Mouse (Mus musculus): ENCODE results near the gene Foxa3. TPM values are rescaled to one million over a fixed set of nuclear protein-coding genes. Genes with fewer than 3 reads are reported as not detected.

Gene Foxa3
- total RNA-seq, 1 experiment = 1.7 TPM

DNA sequence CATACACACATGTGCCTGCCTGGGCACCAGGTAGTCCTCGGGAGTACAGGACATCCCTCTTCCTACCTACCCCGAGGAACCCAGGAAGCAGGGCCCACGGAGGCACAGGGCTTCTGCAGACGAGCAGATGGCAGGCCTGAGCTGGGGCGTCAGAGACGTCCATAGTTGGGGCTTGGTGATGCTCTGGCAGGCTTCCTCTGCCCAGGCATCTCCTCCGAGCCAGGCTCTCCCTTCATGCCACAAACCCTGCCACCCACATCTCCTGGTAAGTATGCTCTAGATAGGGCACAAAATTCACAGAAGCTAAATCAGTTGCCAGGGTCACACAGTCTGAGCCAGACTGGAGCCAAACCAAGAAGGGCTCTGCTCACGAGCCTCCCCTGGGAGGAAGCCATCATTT lies 26.8 kb upstream of the Foxa3 start:
- H3K36me3 ChIP-seq (ENCODE audit: control insufficient read depth, insufficient read depth, low read length, poor library complexity, severe bottlenecking) = peaks cover 65% of the 10 kb centered on the region
- no peak for TF ChIP-seq ZC3H11A (IDR thresholded peaks at IDR 0.05; ENCODE audit: borderline replicate concordance, low read depth, low read length)
- no peak for TF ChIP-seq MAFK (IDR thresholded peaks at IDR 0.05; ENCODE audit: insufficient read depth, low read depth, low read length)
- TF ChIP-seq CHD2 (IDR thresholded peaks at IDR 0.05; ENCODE audit: low read depth, low read length) = no peak
- no peak for TF ChIP-seq HCFC1 (IDR thresholded peaks at IDR 0.05; ENCODE audit: borderline replicate concordance, insufficient read depth, low read length)
- no peak for TF ChIP-seq ZNF384 (IDR thresholded peaks at IDR 0.05; ENCODE audit: low read depth, low read length)
- H3K4me3 ChIP-seq (ENCODE audit: insufficient read depth in 1 of 2, low read depth in 1 of 2, low read length in 2 of 2, poor library complexity in 1 of 2, severe bottlenecking in 1 of 2) = no peak overlapping the region
- no peak overlapping the region for H3K9ac ChIP-seq (ENCODE audit: insufficient read depth, low read depth, low read length, poor library complexity, severe bottlenecking)
- DNase-seq (ENCODE audit: low read depth, low spot score) = no peak
- H3K9me3 ChIP-seq (ENCODE audit: control insufficient read depth, insufficient read depth, low read depth, low read length) = no peaks in the 10 kb centered on the region
- in situ Hi-C loops (cut with MboI; ENCODE audit: low sequenced_read_pairs in 2 of 2, unreplicated experiment in 2 of 2) = no loop called here
- H3K27ac ChIP-seq (ENCODE audit: insufficient read depth, low read depth, low read length, poor library complexity, severe bottlenecking) = no peak overlapping the region
- peaks cover 0 to 8% of the 10 kb centered on the region in 2 experiments; a peak in 1 of 4 replicates for H3K4me1 ChIP-seq (ENCODE audit: control insufficient read depth in 2 of 2, insufficient read depth in 2 of 2, low read length in 2 of 2, poor library complexity in 1 of 2)

DNA sequence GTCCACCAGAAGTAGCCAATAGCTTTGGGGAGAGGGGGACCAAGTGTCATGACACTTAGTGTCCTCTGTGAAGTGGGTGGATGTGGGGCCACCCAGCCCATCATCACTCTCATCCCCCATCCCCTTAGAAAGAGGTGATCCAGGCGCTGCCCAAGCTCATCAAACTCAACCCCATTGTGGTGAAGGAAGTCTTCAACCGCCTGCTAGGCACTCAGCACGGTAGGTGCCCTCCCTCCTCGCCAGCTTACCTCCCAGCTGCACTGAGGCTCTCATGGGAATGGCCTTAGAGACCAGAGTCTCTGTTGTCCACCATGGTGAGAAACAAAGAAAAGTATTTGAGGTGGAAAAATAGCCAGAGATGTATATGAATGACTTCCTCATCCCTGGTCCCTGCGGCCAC lies 25.9 kb upstream of the Foxa3 start:
- Histone ChIP-seq H3K9ac (ENCODE audit: insufficient read depth, low read depth, low read length, poor library complexity, severe bottlenecking) (no peak overlapping the region), H3K4me3 (ENCODE audit: insufficient read depth in 1 of 2, low read depth in 1 of 2, low read length in 2 of 2, poor library complexity in 1 of 2, severe bottlenecking in 1 of 2) (no peak overlapping the region), H3K4me1 (ENCODE audit: control insufficient read depth in 2 of 2, insufficient read depth in 2 of 2, low read length in 2 of 2, poor library complexity in 1 of 2) (peaks cover 0 to 6% of the 10 kb centered on the region in 2 experiments; a peak in 1 of 4 replicates), H3K9me3 (ENCODE audit: control insufficient read depth, insufficient read depth, low read depth, low read length) (no peaks in the 10 kb centered on the region), H3K27ac (ENCODE audit: insufficient read depth, low read depth, low read length, poor library complexity, severe bottlenecking) (no peak overlapping the region), H3K36me3 (ENCODE audit: control insufficient read depth, insufficient read depth, low read length, poor library complexity, severe bottlenecking) (peaks cover 71% of the 10 kb centered on the region)
- TF ChIP-seq CHD2 (IDR thresholded peaks at IDR 0.05; ENCODE audit: low read depth, low read length) = no peak
- no peak for TF ChIP-seq ZNF384 (IDR thresholded peaks at IDR 0.05; ENCODE audit: low read depth, low read length)
- no peak for TF ChIP-seq MAFK (IDR thresholded peaks at IDR 0.05; ENCODE audit: insufficient read depth, low read depth, low read length)
- TF ChIP-seq ZC3H11A (IDR thresholded peaks at IDR 0.05; ENCODE audit: borderline replicate concordance, low read depth, low read length) = no peak
- no peak for TF ChIP-seq HCFC1 (IDR thresholded peaks at IDR 0.05; ENCODE audit: borderline replicate concordance, insufficient read depth, low read length)
- in situ Hi-C loops (cut with MboI; ENCODE audit: low sequenced_read_pairs in 2 of 2, unreplicated experiment in 2 of 2) = no loop called here
- no peak for DNase-seq (ENCODE audit: low read depth, low spot score)

GRCm38 (mm10) chr7:19048006-19048527 lies 24.7 kb upstream of the Foxa3 start:
- TF ChIP-seq HCFC1 (IDR thresholded peaks at IDR 0.05; ENCODE audit: borderline replicate concordance, insufficient read depth, low read length) = no peak
- TF ChIP-seq MAFK (IDR thresholded peaks at IDR 0.05; ENCODE audit: insufficient read depth, low read depth, low read length) = no peak
- TF ChIP-seq ZNF384 (IDR thresholded peaks at IDR 0.05; ENCODE audit: low read depth, low read length) = no peak
- TF ChIP-seq CHD2 (IDR thresholded peaks at IDR 0.05; ENCODE audit: low read depth, low read length) = no peak
- H3K4me1 ChIP-seq (ENCODE audit: control insufficient read depth in 2 of 2, insufficient read depth in 2 of 2, low read length in 2 of 2, poor library complexity in 1 of 2) = peaks cover 0 to under 1% of the 10 kb centered on the region in 2 experiments; a peak in 1 of 4 replicates
- no peak overlapping the region for H3K27ac ChIP-seq (ENCODE audit: insufficient read depth, low read depth, low read length, poor library complexity, severe bottlenecking)
- H3K4me3 ChIP-seq (ENCODE audit: insufficient read depth in 1 of 2, low read depth in 1 of 2, low read length in 2 of 2, poor library complexity in 1 of 2, severe bottlenecking in 1 of 2) = no peak overlapping the region
- in situ Hi-C loops (cut with MboI; ENCODE audit: low sequenced_read_pairs in 2 of 2, unreplicated experiment in 2 of 2) = no loop called here
- H3K9me3 ChIP-seq (ENCODE audit: control insufficient read depth, insufficient read depth, low read depth, low read length) = no peaks in the 10 kb centered on the region
- H3K9ac ChIP-seq (ENCODE audit: insufficient read depth, low read depth, low read length, poor library complexity, severe bottlenecking) = no peak overlapping the region
- peaks cover 74% of the 10 kb centered on the region for H3K36me3 ChIP-seq (ENCODE audit: control insufficient read depth, insufficient read depth, low read length, poor library complexity, severe bottlenecking)
- DNase-seq (ENCODE audit: low read depth, low spot score) = no peak

GRCm38 (mm10) chr7:19046286-19047069 lies 23.1 kb upstream of the Foxa3 start:
- DNase-seq (ENCODE audit: low read depth, low spot score) = no peak
- Histone ChIP-seq H3K9me3 (ENCODE audit: control insufficient read depth, insufficient read depth, low read depth, low read length) (no peaks in the 10 kb centered on the region), H3K4me3 (ENCODE audit: insufficient read depth in 1 of 2, low read depth in 1 of 2, low read length in 2 of 2, poor library complexity in 1 of 2, severe bottlenecking in 1 of 2) (no peak overlapping the region), H3K4me1 (ENCODE audit: control insufficient read depth in 2 of 2, insufficient read depth in 2 of 2, low read length in 2 of 2, poor library complexity in 1 of 2) (no peaks in the 10 kb centered on the region), H3K9ac (ENCODE audit: insufficient read depth, low read depth, low read length, poor library complexity, severe bottlenecking) (no peak overlapping the region), H3K36me3 (ENCODE audit: control insufficient read depth, insufficient read depth, low read length, poor library complexity, severe bottlenecking) (peaks cover 81% of the 10 kb centered on the region), H3K27ac (ENCODE audit: insufficient read depth, low read depth, low read length, poor library complexity, severe bottlenecking) (no peak overlapping the region)
- TF ChIP-seq CHD2 (IDR thresholded peaks at IDR 0.05; ENCODE audit: low read depth, low read length) (no peak), MAFK (IDR thresholded peaks at IDR 0.05; ENCODE audit: insufficient read depth, low read depth, low read length) (no peak), ZC3H11A (IDR thresholded peaks at IDR 0.05; ENCODE audit: borderline replicate concordance, low read depth, low read length) (no peak), HCFC1 (IDR thresholded peaks at IDR 0.05; ENCODE audit: borderline replicate concordance, insufficient read depth, low read length) (no peak), ZNF384 (IDR thresholded peaks at IDR 0.05; ENCODE audit: low read depth, low read length) (no peak)
- in situ Hi-C loops (cut with MboI; ENCODE audit: low sequenced_read_pairs in 2 of 2, unreplicated experiment in 2 of 2) = no loop called here
